Mouse (Mus musculus) erythroblast, embryonic 14.5 days (primary cell): ENCODE measurements around the gene Jaml.

Experiments used
- GATA1 ChIP-seq: IDR thresholded peaks from 2 replicates; pipeline ENCODE4 v1.6.1; 2012; ENCODE audit warnings: low read length, inconsistent platforms, mixed read lengths
- TAL1 ChIP-seq: IDR thresholded peaks from 3 replicates; pipeline ENCODE4 v1.6.1; 2012; ENCODE audit warnings: low read length, inconsistent platforms, mixed read lengths

- TF ChIP-seq GATA1: no peak
- no peak for TF ChIP-seq TAL1
Observed at GRCm38 (mm10) chr9:45121001-45121400, 42.0 kb downstream of the Jaml start.
